Comparison of ENCODE assay signal across 11 mouse cellular contexts in genomic region chr7:99224648-99225190, GRCm38 (mm10). TPM values are rescaled to one million over a fixed set of nuclear protein-coding genes. Genes with fewer than 3 reads are reported as not detected.
DNase-seq lines count a peak whose midpoint lies in the region; ATAC-seq and TF ChIP-seq lines count a peak whose summit lies in the region.
"Had no signal": no experiment of that assay in that cellular context is flagged by ENCODE, and none has a peak within 500 bp of the region (broad histone marks: within the 10 kb centered on the region; RNA-seq: fewer than 3 reads in every experiment).

No protein-coding gene starts in this region.

- no peaks in the 10 kb centered on the region for H3K4me1 ChIP-seq in embryonic facial prominence, embryonic 11.5 days (ENCODE audit: control insufficient read depth, insufficient read depth, low read length)
- no peaks in the 10 kb centered on the region for H3K4me1 ChIP-seq in kidney, postnatal 0 days (replicated peaks; ENCODE audit: insufficient read depth, low read length)
- peaks cover 0 to 13% of the 10 kb centered on the region in 2 experiments; a peak in 2 of 4 replicates for H3K4me1 ChIP-seq in liver, embryonic 14.5 days (replicated peaks; ENCODE audit: control insufficient read depth in 2 of 2, insufficient read depth in 2 of 2, low read length in 1 of 2)
- no peaks in the 10 kb centered on the region for H3K4me1 ChIP-seq in cerebellum, adult 2 months (ENCODE audit: control insufficient read depth, insufficient read depth, low read length)
- H3K4me1 ChIP-seq: embryonic facial prominence, embryonic 13.5 days; forebrain, embryonic 15.5 days; limb, embryonic 15.5 days had no signal

- H3K9me3 ChIP-seq in embryonic facial prominence, embryonic 11.5 days (replicated peaks; ENCODE audit: control insufficient read depth, low read length): no peaks in the 10 kb centered on the region
- no peaks in the 10 kb centered on the region for H3K9me3 ChIP-seq in kidney, postnatal 0 days (replicated peaks; ENCODE audit: low read length)
- H3K9me3 ChIP-seq in liver, embryonic 14.5 days (ENCODE audit: control insufficient read depth, low read length): no peaks in the 10 kb centered on the region
- H3K9me3 ChIP-seq: embryonic facial prominence, embryonic 13.5 days; forebrain, embryonic 15.5 days; limb, embryonic 15.5 days had no signal

- no peaks in the 10 kb centered on the region for H3K27me3 ChIP-seq in embryonic facial prominence, embryonic 11.5 days (ENCODE audit: control insufficient read depth, insufficient read depth, low read length)
- no peaks in the 10 kb centered on the region for H3K27me3 ChIP-seq in kidney, postnatal 0 days (ENCODE audit: insufficient read depth, low read length)
- no peaks in the 10 kb centered on the region for H3K27me3 ChIP-seq in liver, embryonic 14.5 days (ENCODE audit: control insufficient read depth, insufficient read depth, low read length)
- no peaks in the 10 kb centered on the region for H3K27me3 ChIP-seq in cerebellum, adult 2 months (ENCODE audit: control insufficient read depth, insufficient read depth, low read length)
- H3K27me3 ChIP-seq: embryonic facial prominence, embryonic 13.5 days; forebrain, embryonic 15.5 days; limb, embryonic 15.5 days had no signal

- H3K9ac ChIP-seq in embryonic facial prominence, embryonic 11.5 days (replicated peaks; ENCODE audit: low read length): peak overlapping the region; percentile 22; the same call in 1 of the 2 replicates
- H3K9ac ChIP-seq in kidney, postnatal 0 days (ENCODE audit: low read depth, low read length): no peak overlapping the region
- no peak overlapping the region for H3K9ac ChIP-seq in liver, embryonic 14.5 days (replicated peaks)
- H3K9ac ChIP-seq: embryonic facial prominence, embryonic 13.5 days; forebrain, embryonic 15.5 days; limb, embryonic 15.5 days had no signal

- peak; percentile 6 for DNase-seq in adipocyte (ENCODE audit: low spot score)
- no peak for DNase-seq in embryonic facial prominence, embryonic 11.5 days (ENCODE audit: low spot score)
- DNase-seq in kidney, postnatal 0 days (ENCODE audit: low spot score): peak; percentile 28
- no peak for DNase-seq in liver, embryonic 14.5 days (ENCODE audit: low read depth in 3 of 3, low spot score in 3 of 3)
- no peak for DNase-seq in thymus, postnatal 10 days (ENCODE audit: low spot score in 2 of 2)
- DNase-seq in right cerebral cortex, postnatal 25 days: no peak
- DNase-seq in cerebellum, adult 2 months: no peak

- H3K36me3 ChIP-seq in embryonic facial prominence, embryonic 11.5 days (replicated peaks; ENCODE audit: control insufficient read depth, insufficient read depth, low read depth, low read length): no peaks in the 10 kb centered on the region
- no peaks in the 10 kb centered on the region for H3K36me3 ChIP-seq in kidney, postnatal 0 days (ENCODE audit: insufficient read depth, low read length)
- no peaks in the 10 kb centered on the region for H3K36me3 ChIP-seq in liver, embryonic 14.5 days (replicated peaks; ENCODE audit: control insufficient read depth, insufficient read depth, low read depth)
- H3K36me3 ChIP-seq: embryonic facial prominence, embryonic 13.5 days; forebrain, embryonic 15.5 days; limb, embryonic 15.5 days had no signal

- no peak overlapping the region for H3K27ac ChIP-seq in embryonic facial prominence, embryonic 11.5 days (replicated peaks; ENCODE audit: low read depth, low read length)
- H3K27ac ChIP-seq in kidney, postnatal 0 days: peak overlapping the region; percentile 69
- H3K27ac ChIP-seq in liver, embryonic 14.5 days: no peak overlapping the region
- no peak overlapping the region for H3K27ac ChIP-seq in cerebellum, adult 2 months (ENCODE audit: insufficient read depth, low read length)
- H3K27ac ChIP-seq: embryonic facial prominence, embryonic 13.5 days; forebrain, embryonic 15.5 days; left cerebral cortex, adult 2 months; limb, embryonic 15.5 days had no signal

- WGBS in embryonic facial prominence, embryonic 11.5 days: 70% methylated on average over 1 of the region's 1 CpGs
- WGBS in kidney, postnatal 0 days: 18% methylated on average over 1 of the region's 1 CpGs
- WGBS in liver, embryonic 14.5 days (ENCODE audit: insufficient replicate concordance): 18% methylated on average over 1 of the region's 1 CpGs
- 35% methylated on average over 1 of the region's 1 CpGs for WGBS in cerebellum, adult 2 months

- no peak for TF ChIP-seq EP300 in liver, embryonic 14.5 days (IDR thresholded peaks at IDR 0.05; ENCODE audit: low read depth)

- no peak for ATAC-seq in embryonic facial prominence, embryonic 11.5 days (replicated peaks; ENCODE audit: insufficient number of reproducible peaks, low FRiP score, low TSS enrichment, low read depth)
- peak; percentile 93 for ATAC-seq in kidney, postnatal 0 days (replicated peaks; ENCODE audit: low FRiP score, low read depth)
- peak; percentile 59 for ATAC-seq in liver, embryonic 14.5 days (ENCODE audit: insufficient read depth)
- ATAC-seq: forebrain, embryonic 15.5 days had no signal

- TF ChIP-seq POLR2A in cerebellum, adult 2 months (IDR thresholded peaks at IDR 0.05; ENCODE audit: borderline replicate concordance, insufficient read depth, low read length): no peak

- no peak overlapping the region for H3K4me2 ChIP-seq in embryonic facial prominence, embryonic 11.5 days (ENCODE audit: low read depth, low read length)
- H3K4me2 ChIP-seq in kidney, postnatal 0 days (ENCODE audit: low read length): no peak overlapping the region
- H3K4me2 ChIP-seq in liver, embryonic 14.5 days (ENCODE audit: low read depth): no peak overlapping the region
- H3K4me2 ChIP-seq: embryonic facial prominence, embryonic 13.5 days; forebrain, embryonic 15.5 days; limb, embryonic 15.5 days had no signal

- H3K4me3 ChIP-seq in embryonic facial prominence, embryonic 11.5 days (ENCODE audit: low read depth, low read length): no peak overlapping the region
- H3K4me3 ChIP-seq in kidney, postnatal 0 days (replicated peaks; ENCODE audit: low read depth, low read length): no peak overlapping the region
- H3K4me3 ChIP-seq in liver, embryonic 14.5 days (ENCODE audit: insufficient read depth in 1 of 2, low read depth in 2 of 2, low read length in 2 of 2): no peak overlapping the region
- H3K4me3 ChIP-seq in cerebellum, adult 2 months (replicated peaks; ENCODE audit: insufficient read depth, low read depth, low read length): no peak overlapping the region
- H3K4me3 ChIP-seq: embryonic facial prominence, embryonic 13.5 days; forebrain, embryonic 15.5 days; left cerebral cortex, adult 2 months; limb, embryonic 15.5 days had no signal

- no peak for TF ChIP-seq CTCF in kidney, postnatal 0 days (IDR thresholded peaks at IDR 0.05; ENCODE audit: low read depth)
- no peak for TF ChIP-seq CTCF in liver, embryonic 14.5 days (IDR thresholded peaks at IDR 0.05; ENCODE audit: low read depth)
- TF ChIP-seq CTCF in cerebellum, adult 2 months (IDR thresholded peaks at IDR 0.05; ENCODE audit: borderline replicate concordance, insufficient read depth, low read depth, low read length): no peak

RNA-seq across cellular contexts. Expression of gene Mogat2, which starts 13.7 kb away (rescaled TPM):
- polyA plus RNA-seq in embryonic facial prominence, embryonic 11.5 days (2014; fragmentation: Nextera tagmentation; extraction: Ambion mirVana): 12.5 and 14.7 TPM in 2 replicates
- polyA plus RNA-seq in kidney, postnatal 0 days (2015; fragmentation: Nextera tagmentation; extraction: Ambion mirVana): 18.3 and 21.8 TPM in 2 replicates
- polyA plus RNA-seq in liver, embryonic 14.5 days (2012; rRNA removed): 13.5 and 15.4 TPM in 2 replicates
- 30.3 and 32.9 TPM in 2 replicates for polyA plus RNA-seq in liver, embryonic 14.5 days (2014; fragmentation: Nextera tagmentation; extraction: Ambion mirVana)
- polyA plus RNA-seq in cerebellum, adult 2 months (2012; rRNA removed): 0.05 TPM in 1 of 2 replicates, not detected in the other

RNA-seq across cellular contexts. Expression of gene Dgat2, which starts 42.2 kb away (rescaled TPM):
- polyA plus RNA-seq in embryonic facial prominence, embryonic 11.5 days (2014; fragmentation: Nextera tagmentation; extraction: Ambion mirVana): 9.4 and 12.1 TPM in 2 replicates
- polyA plus RNA-seq in kidney, postnatal 0 days (2015; fragmentation: Nextera tagmentation; extraction: Ambion mirVana): 53.1 and 57.3 TPM in 2 replicates
- polyA plus RNA-seq in liver, embryonic 14.5 days (2012; rRNA removed): 44.0 and 50.0 TPM in 2 replicates
- 66.8 and 80.0 TPM in 2 replicates for polyA plus RNA-seq in liver, embryonic 14.5 days (2014; fragmentation: Nextera tagmentation; extraction: Ambion mirVana)
- 26.2 and 28.1 TPM in 2 replicates for polyA plus RNA-seq in cerebellum, adult 2 months (2012; rRNA removed)

RNA-seq across cellular contexts. Expression of gene Map6, which starts 42.5 kb away (rescaled TPM):
- 8.9 and 11.5 TPM in 2 replicates for polyA plus RNA-seq in embryonic facial prominence, embryonic 11.5 days (2014; fragmentation: Nextera tagmentation; extraction: Ambion mirVana)
- polyA plus RNA-seq in kidney, postnatal 0 days (2015; fragmentation: Nextera tagmentation; extraction: Ambion mirVana): 1.7 and 1.8 TPM in 2 replicates
- polyA plus RNA-seq in liver, embryonic 14.5 days (2012; rRNA removed): 0.01 and 0.09 TPM in 2 replicates
- polyA plus RNA-seq in liver, embryonic 14.5 days (2014; fragmentation: Nextera tagmentation; extraction: Ambion mirVana): 0.05 TPM in 1 of 2 replicates, not detected in the other
- polyA plus RNA-seq in cerebellum, adult 2 months (2012; rRNA removed): 76.4 and 78.9 TPM in 2 replicates

Comparison
In these comparisons a context has a peak if more than half of its experiments do, and no peak if none do; other contexts are left out.
1. DNase-seq: peak in adipocyte (single experiment) and kidney, postnatal 0 days (single experiment); none in embryonic facial prominence, embryonic 11.5 days (single experiment), liver, embryonic 14.5 days (0 of 3), thymus, postnatal 10 days (0 of 2), right cerebral cortex, postnatal 25 days (single experiment) and cerebellum, adult 2 months (0 of 2).
2. RNA of gene Mogat2, which starts 13.7 kb away (polyA plus RNA-seq): 13.5 to 32.9 TPM in liver, embryonic 14.5 days, 18.3 to 21.8 TPM in kidney, postnatal 0 days and 12.5 to 14.7 TPM in embryonic facial prominence, embryonic 11.5 days; 0.05 TPM in cerebellum, adult 2 months; every median in the first group is over 10 times any median in the second.